Mouse (Mus musculus) liver, adult (tissue): ENCODE measurements around the gene Cngb1.

Source experiments
- GATA4 ChIP-seq: IDR thresholded peaks from 2 replicates; pipeline ENCODE4 v1.6.1; 2014; ENCODE audit warnings: mild to moderate bottlenecking, low read length; ENCODE audit not compliant: insufficient replicate concordance

Gene Cngb1

GRCm38 (mm10) chr8:95235683-95236082, 70.7 kb downstream of the Cngb1 start:
- no peak for TF ChIP-seq GATA4

GRCm38 (mm10) chr8:95227151-95227468, 79.3 kb downstream of the Cngb1 start:
- TF ChIP-seq GATA4 = no peak

GRCm38 (mm10) chr8:95226251-95227150, 79.9 kb downstream of the Cngb1 start:
- no peak for TF ChIP-seq GATA4

GRCm38 (mm10) chr8:95223969-95224368, 82.4 kb downstream of the Cngb1 start:
- no peak for TF ChIP-seq GATA4

GRCm38 (mm10) chr8:95221045-95221444, 85.3 kb downstream of the Cngb1 start:
- TF ChIP-seq GATA4 = no peak

- no peak for TF ChIP-seq GATA4
These were observed 85.8 kb downstream of the Cngb1 start for GRCm38 (mm10) chr8:95220571-95220998.

- no peak for TF ChIP-seq GATA4
These were observed 86.8 kb downstream of the Cngb1 start for GRCm38 (mm10) chr8:95219623-95220022.

- TF ChIP-seq GATA4 = no peak
These were observed 90.5 kb downstream of the Cngb1 start for GRCm38 (mm10) chr8:95215709-95216360.

GRCm38 (mm10) chr8:95209924-95210323, 96.5 kb downstream of the Cngb1 start:
- no peak for TF ChIP-seq GATA4

GRCm38 (mm10) chr8:95205946-95206345, 100.4 kb downstream of the Cngb1 start:
- TF ChIP-seq GATA4 = no peak

GRCm38 (mm10) chr8:95204039-95204380, 102.4 kb downstream of the Cngb1 start:
- no peak for TF ChIP-seq GATA4

GRCm38 (mm10) chr8:95203326-95204038, 102.9 kb downstream of the Cngb1 start:
- TF ChIP-seq GATA4 = no peak

GRCm38 (mm10) chr8:95202649-95203275, 103.6 kb downstream of the Cngb1 start, which contains the start of gene Kifc3:
Kifc3 (minus strand) TSS chr8:95202812.
- no peak for TF ChIP-seq GATA4

GRCm38 (mm10) chr8:95202056-95202570, 104.3 kb downstream of the Cngb1 start:
- no peak for TF ChIP-seq GATA4

- no peak for TF ChIP-seq GATA4
These were observed 104.9 kb downstream of the Cngb1 start for GRCm38 (mm10) chr8:95201491-95201890.
